Mouse (Mus musculus): Measurements from ENCODE around the gene Hectd2.

Gene Hectd2

DNA sequence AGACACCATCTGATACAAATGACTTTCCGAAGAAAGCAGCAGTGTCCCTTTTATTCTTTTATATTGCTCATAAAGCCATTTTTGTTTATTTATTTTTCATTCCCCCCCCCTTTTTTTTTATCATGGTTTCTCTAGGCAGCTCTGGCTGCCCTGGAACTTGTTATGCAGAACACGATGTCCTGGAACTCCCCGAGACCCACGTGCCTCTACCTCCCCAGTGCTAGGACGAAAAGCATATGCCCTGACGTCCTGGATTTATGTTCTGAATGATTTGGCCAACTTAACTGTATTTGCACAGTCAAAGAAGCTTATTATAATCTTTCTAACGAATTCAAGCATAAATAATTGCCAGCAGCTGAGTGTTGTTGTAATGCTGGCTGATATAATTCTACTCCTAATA lies 13.7 kb upstream of the Hectd2 start:
- TF ChIP-seq GATA4 (IDR thresholded peaks at IDR 0.05; ENCODE audit: insufficient replicate concordance, low read length) = no peak

DNA sequence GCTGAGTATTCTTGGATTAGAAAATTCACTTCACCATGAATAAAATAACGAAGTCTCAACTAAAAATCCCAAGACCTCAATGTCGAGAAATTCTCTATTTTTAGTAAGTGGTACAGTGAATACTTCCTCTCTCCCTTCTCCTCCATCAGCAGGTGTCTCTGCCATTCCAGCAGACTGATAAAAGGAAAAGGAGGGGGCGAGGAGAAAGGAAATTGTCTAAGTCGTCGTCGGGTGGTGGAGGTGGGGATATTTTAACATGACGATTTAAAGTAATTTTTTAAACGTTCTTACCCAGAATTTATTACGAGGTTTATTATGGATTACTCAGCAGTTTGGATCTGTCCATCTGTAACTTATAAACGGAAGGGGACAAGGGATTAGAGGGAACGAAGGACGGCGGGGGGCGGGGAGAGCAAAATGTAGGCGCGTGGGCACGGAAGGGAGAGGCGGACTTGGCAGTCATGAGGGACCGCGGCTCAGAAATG lies 836 bp upstream of the Hectd2 start:
- TF ChIP-seq GATA4 (IDR thresholded peaks at IDR 0.05; ENCODE audit: insufficient replicate concordance, low read length) = no peak

DNA sequence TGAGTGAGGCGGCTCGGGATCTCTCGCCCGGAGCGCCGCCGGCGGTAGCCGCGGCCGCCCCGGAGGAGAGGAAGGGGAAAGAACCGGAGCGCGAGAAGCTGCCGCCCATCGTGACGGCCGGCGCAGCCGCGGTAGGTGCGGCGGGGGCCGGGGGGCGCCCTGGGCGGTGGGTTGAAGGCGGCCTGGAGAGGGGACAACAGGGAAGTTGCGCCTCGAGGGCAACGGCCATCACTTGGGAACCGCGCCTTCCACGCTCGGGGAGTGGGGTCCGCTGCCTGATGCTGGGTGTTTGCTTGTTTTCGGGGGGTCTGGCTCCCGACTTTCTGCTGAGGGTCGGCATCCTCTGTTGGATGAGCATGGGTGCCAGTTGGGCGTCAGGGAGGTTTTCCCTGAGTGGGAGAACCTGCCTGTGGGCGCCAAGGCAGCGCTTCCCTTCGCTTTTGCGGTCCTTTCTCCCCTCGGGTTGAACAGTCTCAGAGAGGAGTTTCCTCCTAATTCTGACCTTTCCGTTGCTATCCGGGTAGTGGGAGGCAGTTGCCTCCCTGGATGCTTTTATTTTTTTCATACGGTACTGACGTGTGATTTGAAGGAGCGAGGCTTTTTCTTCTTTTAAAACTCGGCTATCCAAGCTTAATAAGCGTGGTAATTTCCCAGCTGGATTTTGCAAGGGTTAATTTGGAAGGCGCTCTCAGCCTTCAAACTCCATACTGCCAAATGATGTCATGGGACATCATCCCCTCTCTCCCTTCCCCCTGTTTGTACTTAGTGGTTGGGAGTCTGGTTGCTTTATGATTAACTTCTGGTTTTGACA lies 551 bp downstream of the Hectd2 start:
- no peak for TF ChIP-seq GATA4 (IDR thresholded peaks at IDR 0.05; ENCODE audit: insufficient replicate concordance, low read length)

DNA sequence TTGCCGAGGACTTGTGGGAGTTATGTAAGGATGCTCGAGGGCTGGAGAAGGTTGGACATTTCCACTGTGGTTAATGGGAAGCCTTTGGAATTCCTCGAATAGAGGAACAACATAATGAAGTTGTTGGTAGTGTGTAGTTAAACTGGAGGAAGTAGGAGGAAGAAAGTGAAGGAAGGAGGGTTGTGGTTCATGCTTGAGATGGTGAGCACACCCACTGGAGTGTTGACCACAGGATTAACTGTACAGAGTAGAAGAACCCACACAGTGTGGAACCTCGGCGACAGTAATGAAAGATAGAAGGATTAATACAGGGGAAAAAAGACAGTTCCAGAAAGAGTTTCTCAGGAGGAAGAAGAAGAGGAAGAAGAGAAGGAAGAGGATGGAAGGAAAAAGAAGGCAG lies 4.9 kb downstream of the Hectd2 start:
- TF ChIP-seq GATA4 (IDR thresholded peaks at IDR 0.05; ENCODE audit: insufficient replicate concordance, low read length) = no peak

DNA sequence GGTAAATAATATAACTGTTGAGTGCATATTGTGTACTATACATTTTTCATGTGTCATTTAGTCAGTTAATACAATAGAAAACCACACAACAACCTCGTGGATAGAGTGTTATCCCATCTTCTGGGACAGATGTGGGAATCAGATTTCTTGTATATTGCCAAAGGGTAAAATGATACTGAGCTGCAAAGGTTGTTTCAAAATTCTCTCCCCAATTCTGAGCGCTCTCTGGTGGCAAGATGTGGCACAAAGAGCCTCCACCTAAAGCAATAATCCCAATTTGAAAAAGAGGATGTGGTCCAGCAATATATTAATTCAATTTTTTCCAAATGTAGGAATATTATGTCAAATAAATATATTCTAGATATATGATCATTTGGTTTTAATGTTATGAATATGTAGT lies 5.7 kb downstream of the Hectd2 start:
- no peak for TF ChIP-seq GATA4 (IDR thresholded peaks at IDR 0.05; ENCODE audit: insufficient replicate concordance, low read length)

DNA sequence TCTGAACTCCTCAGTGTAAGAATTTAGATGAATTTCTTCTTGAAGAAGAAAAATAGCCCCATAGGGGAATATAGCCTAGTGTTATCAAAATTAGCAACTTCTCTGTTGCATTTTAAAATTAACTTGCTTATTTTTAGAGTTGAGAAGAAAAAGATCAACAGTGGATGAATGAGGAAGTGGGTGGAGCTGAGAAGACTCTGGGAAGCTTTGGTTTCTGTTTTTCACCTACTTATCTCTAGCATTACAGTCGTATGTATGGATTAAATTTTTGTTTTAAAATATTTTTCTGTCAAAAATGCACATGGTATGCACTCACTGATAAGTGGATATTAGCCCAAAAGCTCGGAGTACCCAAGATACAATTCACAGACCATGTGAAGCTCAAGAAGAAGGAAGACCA lies 6.7 kb downstream of the Hectd2 start:
- no peak for TF ChIP-seq GATA4 (IDR thresholded peaks at IDR 0.05; ENCODE audit: insufficient replicate concordance, low read length)

DNA sequence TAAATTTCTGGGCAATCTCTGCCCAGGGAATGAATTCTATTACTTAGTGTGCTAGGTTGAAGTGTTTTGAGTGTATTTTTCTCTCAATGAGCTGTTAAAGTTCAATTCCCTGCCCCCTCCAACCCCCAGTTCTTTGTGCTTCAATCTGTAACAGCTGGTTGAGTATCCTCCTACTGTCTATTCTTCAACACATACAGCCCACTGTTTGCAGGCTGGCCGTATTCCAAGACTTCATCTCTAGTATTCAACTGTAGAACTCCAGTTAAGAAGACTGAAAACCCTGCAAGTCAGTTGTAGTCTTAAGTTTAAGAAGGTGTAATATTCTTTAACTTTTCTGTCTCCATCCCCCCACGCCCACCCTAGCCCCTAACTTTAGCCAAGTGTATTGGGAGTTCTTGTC lies 10.0 kb downstream of the Hectd2 start:
- TF ChIP-seq GATA4 (IDR thresholded peaks at IDR 0.05; ENCODE audit: insufficient replicate concordance, low read length) = no peak

DNA sequence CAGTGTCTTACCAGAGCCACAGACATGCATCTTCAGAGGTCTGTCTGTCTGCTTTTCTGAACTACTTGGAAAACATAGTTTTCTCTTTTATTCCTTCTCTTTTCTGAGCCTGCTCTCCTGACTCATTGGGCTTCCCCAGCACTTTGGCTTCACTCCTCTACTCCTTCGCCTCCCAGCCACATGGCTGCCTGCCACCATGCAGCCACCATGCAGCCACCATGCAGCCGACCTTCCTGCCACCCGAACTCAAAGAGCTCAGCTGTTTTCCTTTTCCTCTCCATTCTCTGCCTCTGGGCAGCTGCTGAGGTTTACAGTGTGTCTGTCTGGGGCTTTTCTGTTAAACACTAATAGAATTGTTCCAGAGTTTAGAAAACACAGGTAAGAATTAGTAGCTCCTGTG lies 19.5 kb downstream of the Hectd2 start:
- no peak for TF ChIP-seq GATA4 (IDR thresholded peaks at IDR 0.05; ENCODE audit: insufficient replicate concordance, low read length)

DNA sequence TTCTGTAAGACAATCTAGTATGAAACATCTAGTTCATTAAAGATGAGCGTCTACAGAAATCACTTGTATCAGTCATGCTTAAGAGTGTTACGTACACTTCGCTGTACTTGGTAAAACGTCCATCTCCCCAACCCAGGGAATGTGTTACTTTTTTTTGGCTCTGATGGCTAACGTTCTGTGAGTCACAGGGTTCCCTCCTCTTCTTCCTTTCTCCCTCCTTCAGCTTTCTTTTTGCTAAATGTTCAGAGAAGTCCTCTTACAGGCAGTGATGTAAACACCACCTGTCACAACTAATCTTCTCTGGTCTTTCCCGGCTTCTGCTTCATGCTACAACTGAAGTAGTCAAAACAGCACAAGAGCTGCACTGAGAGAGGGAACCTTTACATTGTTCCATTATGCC lies 20.7 kb downstream of the Hectd2 start:
- TF ChIP-seq GATA4 (IDR thresholded peaks at IDR 0.05; ENCODE audit: insufficient replicate concordance, low read length) = no peak

DNA sequence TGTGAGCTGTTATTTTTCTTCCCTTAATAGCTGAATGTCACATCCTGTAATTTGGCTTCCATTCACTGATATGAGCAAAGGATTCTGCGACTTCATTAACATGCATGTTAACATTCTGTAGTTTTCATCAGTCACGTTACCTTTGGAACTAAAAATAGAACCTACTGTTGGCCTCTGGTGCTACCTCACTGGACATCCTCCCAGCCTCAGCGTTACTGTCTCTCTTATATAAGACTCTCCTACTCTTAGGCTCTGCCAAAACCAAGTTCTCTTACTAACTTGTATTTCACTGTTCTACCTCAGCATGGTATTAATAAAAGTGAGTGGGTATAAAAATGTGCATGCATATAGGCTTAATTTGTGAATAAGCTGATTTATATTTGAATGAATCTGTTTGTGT lies 26.4 kb downstream of the Hectd2 start:
- TF ChIP-seq GATA4 (IDR thresholded peaks at IDR 0.05; ENCODE audit: insufficient replicate concordance, low read length) = no peak

DNA sequence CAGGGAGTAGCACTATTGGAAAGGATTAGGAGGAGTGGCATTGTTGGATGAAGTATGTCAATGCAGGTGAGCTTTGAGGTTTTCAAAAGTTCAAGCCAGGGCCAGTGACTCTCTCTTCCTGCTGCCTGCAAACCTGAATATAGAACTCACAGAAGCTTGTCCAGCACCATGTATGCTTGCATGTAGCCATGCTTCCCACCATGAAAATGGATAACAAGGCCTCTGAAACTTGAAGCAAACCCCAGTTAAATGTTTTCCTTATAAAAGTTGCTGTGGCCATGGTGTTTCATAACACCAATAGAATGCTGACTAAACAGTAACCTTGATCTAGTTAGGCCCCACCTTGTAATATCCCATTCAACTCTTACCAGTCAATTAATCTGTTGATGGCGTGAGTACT lies 27.7 kb downstream of the Hectd2 start:
- TF ChIP-seq GATA4 (IDR thresholded peaks at IDR 0.05; ENCODE audit: insufficient replicate concordance, low read length) = no peak

DNA sequence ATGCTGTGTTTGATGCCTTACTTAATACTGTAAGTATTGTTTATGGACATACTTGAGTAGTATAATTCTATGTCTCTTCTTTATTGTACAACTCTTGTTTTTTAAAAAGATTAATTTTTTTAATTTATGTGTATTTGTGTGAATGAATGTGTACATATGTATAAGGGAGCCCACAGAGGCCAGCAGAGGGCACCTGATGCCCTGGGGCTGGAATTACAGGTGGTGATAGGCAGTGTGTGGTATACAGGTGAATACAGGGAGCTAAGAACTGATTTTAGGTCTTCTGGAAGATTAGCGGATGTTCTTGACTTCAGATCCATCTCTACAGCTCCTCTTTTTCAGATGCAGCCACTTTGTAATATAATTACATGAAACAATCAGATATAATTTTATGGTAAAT lies 31.1 kb downstream of the Hectd2 start:
- TF ChIP-seq GATA4 (IDR thresholded peaks at IDR 0.05; ENCODE audit: insufficient replicate concordance, low read length) = no peak

DNA sequence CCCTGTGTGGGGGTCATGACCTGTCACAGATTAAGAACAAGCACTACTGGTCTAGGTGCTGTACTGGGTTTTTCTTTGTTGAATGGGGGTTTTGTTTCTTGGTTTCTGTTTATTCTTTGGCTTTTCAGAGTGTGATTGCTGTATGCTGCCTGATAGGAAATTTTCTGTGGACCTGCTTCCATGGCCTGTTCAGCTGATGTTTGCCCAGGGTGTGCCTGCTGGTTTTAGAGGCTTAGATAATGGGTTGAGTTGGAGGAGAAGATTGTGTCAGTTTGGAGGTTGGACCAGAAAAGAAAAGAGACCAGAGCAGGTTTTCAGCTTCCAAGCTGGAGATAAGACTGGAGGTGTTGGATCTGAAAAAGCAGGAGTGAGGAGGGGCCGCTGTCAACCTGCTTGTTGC lies 40.0 kb downstream of the Hectd2 start:
- no peak for TF ChIP-seq GATA4 (IDR thresholded peaks at IDR 0.05; ENCODE audit: insufficient replicate concordance, low read length)

DNA sequence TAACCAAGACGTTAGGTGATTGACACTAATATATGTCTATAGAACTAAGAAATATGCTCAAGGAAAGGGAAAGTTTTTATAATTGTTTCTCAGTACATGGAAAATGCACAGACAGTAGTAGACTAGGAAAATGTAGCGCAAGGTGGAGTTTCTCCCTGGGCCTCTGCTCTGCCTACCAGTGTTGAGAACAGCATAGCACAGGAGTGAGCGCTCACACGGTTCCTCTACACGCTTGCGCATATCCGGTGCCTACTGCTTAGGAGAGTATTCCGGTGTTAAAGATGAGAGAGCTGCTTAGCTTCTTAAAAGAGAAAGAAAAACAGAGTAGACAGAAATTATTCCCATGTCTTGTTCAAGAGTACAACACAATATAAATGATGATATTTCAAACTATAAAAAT lies 47.4 kb downstream of the Hectd2 start:
- no peak for TF ChIP-seq GATA4 (IDR thresholded peaks at IDR 0.05; ENCODE audit: insufficient replicate concordance, low read length)

DNA sequence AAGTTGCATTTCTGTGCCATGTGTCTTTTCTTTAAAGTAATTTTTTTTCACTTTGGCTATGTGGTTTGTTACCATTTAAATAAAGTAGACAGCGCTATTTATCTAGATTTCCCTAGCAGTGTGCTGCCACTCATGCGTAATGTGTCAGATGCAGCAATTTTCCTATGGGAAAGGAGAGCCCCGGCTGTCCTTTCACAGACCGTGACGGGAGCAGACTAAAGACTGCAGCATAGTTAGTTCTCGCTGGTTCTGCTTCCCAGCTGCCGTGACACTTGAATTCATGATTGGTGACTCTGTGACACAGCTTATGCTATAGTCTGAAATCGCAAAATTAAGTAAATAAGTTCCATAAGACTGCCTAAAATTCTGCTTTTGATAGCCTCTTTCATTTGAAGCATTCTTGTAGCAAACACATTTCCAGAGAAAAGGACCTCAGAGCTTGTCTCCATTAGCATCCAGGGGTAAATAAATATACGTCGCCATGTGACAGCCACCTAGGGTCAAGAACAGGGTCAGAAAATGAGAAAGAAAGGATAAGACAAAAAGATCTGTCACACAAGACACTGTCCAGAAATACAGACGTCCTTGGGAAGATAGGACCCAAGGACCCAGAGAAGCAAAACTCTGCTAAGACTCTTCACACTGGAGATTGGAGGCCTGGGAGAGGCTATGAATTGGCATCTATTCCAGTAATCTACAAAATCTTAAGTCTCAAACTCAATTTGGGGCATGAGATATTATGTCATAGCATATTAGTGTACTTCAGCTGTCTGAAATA lies 48.3 kb downstream of the Hectd2 start:
- TF ChIP-seq GATA4 (IDR thresholded peaks at IDR 0.05; ENCODE audit: insufficient replicate concordance, low read length) = no peak

DNA sequence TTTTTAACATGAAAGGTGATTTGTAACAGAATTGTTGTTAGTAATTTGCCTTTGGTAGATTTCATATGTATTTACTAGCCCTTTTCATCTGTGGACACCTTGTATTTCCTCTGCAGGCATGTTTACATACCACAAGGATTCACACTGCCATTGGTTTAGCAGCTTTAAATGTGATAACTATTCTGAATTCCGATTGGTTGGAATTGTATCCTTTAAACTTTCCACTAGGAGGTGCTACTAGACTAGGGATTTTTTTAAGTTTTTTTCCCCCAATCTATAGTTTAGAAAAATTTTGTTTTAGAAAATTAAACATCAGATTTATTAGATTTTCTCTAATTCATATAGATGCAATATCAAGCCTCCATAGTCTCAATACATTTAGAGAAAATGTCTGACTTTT lies 51.8 kb downstream of the Hectd2 start:
- TF ChIP-seq GATA4 (IDR thresholded peaks at IDR 0.05; ENCODE audit: insufficient replicate concordance, low read length) = no peak

Measured in liver, adult (tissue).